Mouse (Mus musculus) ES-E14 (cell line): ENCODE measurements around the gene Vma21. TPM values are rescaled to one million over a fixed set of nuclear protein-coding genes. Genes with fewer than 3 reads are reported as not detected.

Experiments used
- DNase-seq: peaks from one replicate; pipeline ENCODE4 v3.0.0-alpha.2; 2013; ENCODE audit warnings: low read depth, low spot score
- H3K27ac ChIP-seq: 2 replicates; pipeline ENCODE4 v1.5.1; 2012; ENCODE audit warnings: low read depth, mild to moderate bottlenecking, low read length, moderate library complexity, mixed read lengths; ENCODE audit not compliant: poor library complexity, insufficient read depth, severe bottlenecking
- H3K36me3 ChIP-seq: 2 replicates; pipeline ENCODE4 v1.6.1; 2012; ENCODE audit warnings: mild to moderate bottlenecking, low read length, moderate library complexity, mixed read lengths; ENCODE audit not compliant: control insufficient read depth, poor library complexity, insufficient read depth, severe bottlenecking
- H3K4me1 ChIP-seq, 2 experiments: fragments of 150-350 bp in 1 of 2; sonication (generic) in 1 of 2; 2 replicates each; pipeline ENCODE4 v1.6.1; 2012; ENCODE audit warnings: low read length in 2 of 2, mild to moderate bottlenecking in 1 of 2, mixed read lengths in 1 of 2; ENCODE audit not compliant: control insufficient read depth in 2 of 2, insufficient read depth in 2 of 2, poor library complexity in 1 of 2
- H3K4me3 ChIP-seq, 2 experiments: fragments of 150-350 bp in 1 of 2; sonication (generic) in 1 of 2; 2 replicates each; pipeline ENCODE4 v1.5.1; 2012; ENCODE audit warnings: low read length in 2 of 2, low read depth in 1 of 2, mild to moderate bottlenecking in 1 of 2, mixed read lengths in 1 of 2; ENCODE audit not compliant: insufficient read depth in 1 of 2, poor library complexity in 1 of 2, severe bottlenecking in 1 of 2
- H3K9ac ChIP-seq: 2 replicates; pipeline ENCODE4 v1.6.1; 2012; ENCODE audit warnings: low read depth, mild to moderate bottlenecking, low read length, mixed read lengths; ENCODE audit not compliant: poor library complexity, insufficient read depth, severe bottlenecking
- H3K9me3 ChIP-seq: fragments of 150-350 bp; sonication (generic); 2 replicates; pipeline ENCODE4 v1.6.1; 2012; ENCODE audit warnings: low read depth, mild to moderate bottlenecking, low read length; ENCODE audit not compliant: control insufficient read depth, insufficient read depth
- CHD2 ChIP-seq: IDR thresholded peaks from 2 replicates; pipeline ENCODE4 v1.6.1; 2014; ENCODE audit warnings: mild to moderate bottlenecking, low read depth, low read length, inconsistent platforms
- HCFC1 ChIP-seq: IDR thresholded peaks from 2 replicates; pipeline ENCODE4 v1.6.1; 2012; ENCODE audit warnings: low read length, inconsistent platforms, borderline replicate concordance; ENCODE audit not compliant: insufficient read depth
- MAFK ChIP-seq: IDR thresholded peaks from 2 replicates; pipeline ENCODE4 v1.6.1; 2014; ENCODE audit warnings: mild to moderate bottlenecking, low read depth, low read length, inconsistent platforms; ENCODE audit not compliant: insufficient read depth
- ZC3H11A ChIP-seq: IDR thresholded peaks from 2 replicates; pipeline ENCODE4 v1.6.1; 2012; ENCODE audit warnings: low read depth, mild to moderate bottlenecking, inconsistent platforms, low read length, borderline replicate concordance
- ZNF384 ChIP-seq: IDR thresholded peaks from 2 replicates; pipeline ENCODE4 v1.6.1; 2012; ENCODE audit warnings: low read depth, low read length, inconsistent platforms
- in situ Hi-C, 2 experiments: fragments of 600-800 bp; cut with MboI; formaldehyde crosslinking; loops; one replicate each; pipeline ENCODE4 v1.15.1; 2025; ENCODE audit warnings: low sequenced_read_pairs in 2 of 2, inconsistent platforms in 1 of 2; ENCODE audit not compliant: unreplicated experiment in 2 of 2
- total RNA-seq: library from RNA; depleted of rRNA; stranded (reverse); fragments of 300-350 nt; gene quantifications from 2 replicates; pipeline ENCODE4 v1.2.3, GENCODE M21; 2012; rRNA removed

The Vma21 gene
- 5.7 and 7.5 TPM in 2 replicates for total RNA-seq

DNA sequence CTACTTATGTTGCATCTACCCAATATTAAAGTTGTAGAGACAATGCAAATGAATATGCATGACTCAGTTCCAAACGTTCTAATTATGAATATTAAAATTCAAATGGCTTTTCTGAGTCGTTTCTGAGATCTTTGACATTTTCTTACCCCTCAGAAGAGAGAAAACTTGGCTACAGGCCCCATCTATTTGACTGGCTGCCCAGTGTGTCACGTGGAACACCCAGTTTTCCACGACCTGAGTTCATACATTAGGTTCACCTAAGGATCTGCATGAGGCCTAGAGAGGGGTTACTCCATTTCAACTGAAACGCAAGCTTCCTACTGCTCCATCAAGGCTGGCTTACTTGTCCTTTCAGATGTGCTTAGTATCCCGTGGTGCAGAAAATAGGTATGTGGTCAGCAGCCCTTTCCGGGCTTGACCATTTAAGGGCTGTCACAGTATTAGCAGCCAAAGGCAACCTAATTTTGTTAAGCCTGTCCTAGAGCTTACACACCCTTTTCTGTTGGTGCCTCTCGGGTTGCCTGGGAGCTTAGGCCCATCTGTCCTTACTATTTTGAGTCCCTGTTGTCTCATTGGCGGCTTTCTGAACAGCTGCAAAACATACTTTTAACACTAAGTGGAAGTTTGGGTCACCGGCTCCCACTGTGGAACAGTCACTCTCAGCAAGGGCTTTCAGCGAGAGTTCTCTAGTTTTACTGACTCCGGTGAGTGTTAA lies at the start of gene Vma21:
Vma21 (plus strand) TSS at position 294 of the 715 bp plus-strand sequence.
- Histone ChIP-seq H3K4me3 (peak within 1 kb of the TSS; percentile 83 to 96), H3K36me3 (no peaks in the 10 kb centered on the region), H3K9ac (peak within 1 kb of the TSS; percentile 93), H3K27ac (no peak within 1 kb of the TSS), H3K9me3 (no peaks in the 10 kb centered on the region), H3K4me1 (no peaks in the 10 kb centered on the region)
- no peak for TF ChIP-seq ZNF384
- TF ChIP-seq MAFK: no peak
- TF ChIP-seq ZC3H11A: no peak
- TF ChIP-seq CHD2: no peak
- no peak for DNase-seq
- in situ Hi-C loops: no loop called here

- Histone ChIP-seq H3K36me3 (no peaks in the 10 kb centered on the region), H3K9ac (no peak overlapping the region), H3K4me3 (no peak overlapping the region), H3K9me3 (no peaks in the 10 kb centered on the region), H3K4me1 (no peaks in the 10 kb centered on the region), H3K27ac (no peak overlapping the region)
- in situ Hi-C loops: no loop called here
- TF ChIP-seq ZC3H11A: no peak
- no peak for TF ChIP-seq ZNF384
- no peak for TF ChIP-seq MAFK
- TF ChIP-seq CHD2: no peak
- no peak for TF ChIP-seq HCFC1
- DNase-seq: no peak
Measured at GRCm38 (mm10) chrX:71767909-71768308, 47.8 kb upstream of the Vma21 start.

DNA sequence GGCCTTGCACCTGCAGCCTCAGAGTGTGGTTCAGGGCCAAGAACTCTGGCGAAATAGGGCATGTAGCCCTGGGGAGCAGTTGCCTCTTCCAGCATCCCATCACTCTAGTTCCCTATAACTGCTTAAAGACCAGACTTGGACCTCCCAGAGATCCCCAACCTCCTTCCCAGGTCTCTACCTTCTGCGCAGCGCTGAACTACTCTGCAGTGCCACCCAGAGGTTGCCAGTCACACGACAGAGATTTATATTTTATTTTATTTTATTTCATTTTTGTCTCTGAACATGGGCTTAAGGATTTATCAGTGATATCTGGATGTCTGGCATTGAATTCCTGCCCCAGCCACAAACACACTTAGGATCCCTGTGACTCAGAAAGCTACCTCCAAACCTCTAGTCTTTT lies 24.6 kb upstream of the Vma21 start:
- Histone ChIP-seq H3K9me3 (no peaks in the 10 kb centered on the region), H3K4me3 (no peak overlapping the region), H3K36me3 (no peaks in the 10 kb centered on the region), H3K9ac (no peak overlapping the region), H3K4me1 (no peaks in the 10 kb centered on the region), H3K27ac (no peak overlapping the region)
- in situ Hi-C loops: no loop called here
- no peak for DNase-seq
- TF ChIP-seq HCFC1 (no peak), CHD2 (no peak), ZNF384 (no peak), ZC3H11A (no peak), MAFK (no peak)

GRCm38 (mm10) chrX:71797766-71798165 lies 18.0 kb upstream of the Vma21 start:
- in situ Hi-C loops: no loop called here
- no peaks in the 10 kb centered on the region for H3K36me3 ChIP-seq
- H3K27ac ChIP-seq: no peak overlapping the region
- H3K4me1 ChIP-seq: no peaks in the 10 kb centered on the region
- H3K9me3 ChIP-seq: no peaks in the 10 kb centered on the region
- DNase-seq: no peak
- no peak overlapping the region for H3K9ac ChIP-seq
- TF ChIP-seq ZNF384 (no peak), HCFC1 (no peak), CHD2 (no peak), ZC3H11A (no peak), MAFK (no peak)
- no peak overlapping the region for H3K4me3 ChIP-seq

GRCm38 (mm10) chrX:71798883-71799282 lies 16.8 kb upstream of the Vma21 start:
- Histone ChIP-seq H3K4me1 (no peaks in the 10 kb centered on the region), H3K4me3 (no peak overlapping the region), H3K9me3 (no peaks in the 10 kb centered on the region), H3K27ac (no peak overlapping the region), H3K9ac (no peak overlapping the region), H3K36me3 (no peaks in the 10 kb centered on the region)
- no peak for DNase-seq
- no peak for TF ChIP-seq HCFC1
- in situ Hi-C loops: no loop called here
